In the genomic region with DNA sequence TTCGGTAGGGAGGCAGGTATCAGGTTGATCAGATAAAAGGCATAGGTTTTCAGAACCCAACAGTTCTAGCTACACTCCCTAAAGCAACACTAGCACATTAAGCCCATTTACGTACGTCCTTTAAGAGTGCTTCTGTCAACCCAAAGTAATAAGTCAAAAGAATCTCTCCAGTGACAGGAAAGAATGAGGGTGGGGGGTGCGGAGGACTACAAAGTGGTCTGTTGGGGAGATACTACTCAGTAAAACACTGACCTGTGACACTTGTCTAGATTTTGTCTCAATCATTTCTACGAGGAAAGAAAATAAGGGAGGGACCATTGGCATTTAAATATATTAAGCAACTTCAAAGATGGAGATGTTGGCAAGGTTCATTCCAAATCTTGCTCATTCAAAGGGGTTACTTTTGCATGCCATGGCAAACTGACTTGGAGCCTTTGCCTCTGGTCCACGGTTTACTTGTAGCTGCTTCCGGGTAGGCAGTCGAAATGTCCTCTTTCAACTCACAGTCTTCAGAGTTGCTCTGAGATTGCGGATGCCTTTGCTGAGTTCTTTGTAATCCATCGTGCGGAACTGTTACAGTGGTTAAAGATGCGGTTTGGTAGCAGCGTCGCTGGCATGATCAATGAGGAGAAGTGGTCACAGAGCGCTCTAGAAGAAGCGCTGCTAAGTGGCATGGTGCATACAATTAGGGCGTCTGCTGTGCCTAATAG, we compare ENCODE assay signal across 9 mouse cellular contexts. TPM values are rescaled to one million over a fixed set of nuclear protein-coding genes. Genes with fewer than 3 reads are reported as not detected.
DNase-seq lines count a peak whose midpoint lies in the region; ATAC-seq and TF ChIP-seq lines count a peak whose summit lies in the region.
"Had no signal": no experiment of that assay in that cellular context is flagged by ENCODE, and none has a peak within 500 bp of the region (broad histone marks: within the 10 kb centered on the region; RNA-seq: fewer than 3 reads in every experiment).

No protein-coding gene starts in this region.

- DNase-seq in heart, postnatal 25 days (ENCODE audit: low spot score), result no peak
- peak; percentile 40 for DNase-seq in hindbrain, embryonic 11.5 days (ENCODE audit: low spot score)
- peak; percentile 51 for DNase-seq in midbrain, postnatal 0 days (ENCODE audit: low spot score)
- no peak for DNase-seq in c-Kit-positive CD71-positive TER-119-positive erythroid progenitor cells, embryonic 14.5 days (ENCODE audit: low spot score)
- DNase-seq in lung, postnatal 36 days, result no peak
- DNase-seq in gastrocnemius, adult 2 months, result no peak

- no peak for TF ChIP-seq POLR2A in cortical plate, adult 2 months (IDR thresholded peaks at IDR 0.05; ENCODE audit: extremely low read depth, insufficient read depth, low read length)

- H3K9me3 ChIP-seq in heart, embryonic 14.5 days (ENCODE audit: control insufficient read depth, low read length), result no peaks in the 10 kb centered on the region
- H3K9me3 ChIP-seq in hindbrain, embryonic 11.5 days (ENCODE audit: control insufficient read depth, low read length), result no peaks in the 10 kb centered on the region
- no peaks in the 10 kb centered on the region for H3K9me3 ChIP-seq in midbrain, postnatal 0 days (ENCODE audit: low read length)
- H3K9me3 ChIP-seq: liver, embryonic 12.5 days had no signal

- TF ChIP-seq CTCF in cortical plate, adult 2 months (IDR thresholded peaks at IDR 0.05; ENCODE audit: extremely low read depth, insufficient read depth, low read length), result no peak
- no peak for TF ChIP-seq CTCF in midbrain, postnatal 0 days (IDR thresholded peaks at IDR 0.05)
- TF ChIP-seq CTCF in gastrocnemius, adult 2 months (IDR thresholded peaks at IDR 0.05), result no peak

- intact Hi-C loops in heart, postnatal 25 days (cut with DNase I), result no loop called here
- intact Hi-C loops in gastrocnemius, adult 2 months (cut with DNase I), result no loop called here

- H3K4me2 ChIP-seq in heart, embryonic 14.5 days (ENCODE audit: low read length), result peak overlapping the region; percentile 78
- peak overlapping the region; percentile 53 for H3K4me2 ChIP-seq in hindbrain, embryonic 11.5 days (replicated peaks; ENCODE audit: low read depth, low read length)
- peak overlapping the region; percentile 68 for H3K4me2 ChIP-seq in midbrain, postnatal 0 days (ENCODE audit: low read depth, low read length, poor library complexity, severe bottlenecking)

- H3K9ac ChIP-seq in heart, embryonic 14.5 days (ENCODE audit: low read length), result peak overlapping the region; percentile 83
- H3K9ac ChIP-seq in hindbrain, embryonic 11.5 days (ENCODE audit: low read depth, low read length), result peak overlapping the region; percentile 21; the same call in 1 of the 2 replicates
- peak overlapping the region; percentile 94 for H3K9ac ChIP-seq in midbrain, postnatal 0 days (replicated peaks; ENCODE audit: low read length, poor library complexity, severe bottlenecking)
- H3K9ac ChIP-seq: liver, embryonic 12.5 days had no signal

- H3K27ac ChIP-seq in heart, embryonic 14.5 days (replicated peaks in 1 of 2; ENCODE audit: control insufficient read depth in 1 of 2, insufficient read depth in 1 of 2, low read depth in 2 of 2, low read length in 2 of 2), result peak overlapping the region; percentile 28 to 41; a peak in 2 of 4 replicates
- 0 out of 2 replicates have a peak overlapping the region, but pooled peaks have one; percentile 17 for H3K27ac ChIP-seq in cortical plate, adult 2 months (ENCODE audit: insufficient read depth, low read length)
- peak overlapping the region; percentile 96; the same call in 1 of the 2 replicates for H3K27ac ChIP-seq in hindbrain, embryonic 11.5 days (ENCODE audit: low read depth, low read length)
- H3K27ac ChIP-seq in midbrain, postnatal 0 days (ENCODE audit: low read depth, low read length), result peak overlapping the region; percentile 97
- no peak overlapping the region for H3K27ac ChIP-seq in gastrocnemius, adult 2 months
- H3K27ac ChIP-seq: liver, embryonic 12.5 days had no signal

- ATAC-seq in heart, embryonic 14.5 days (ENCODE audit: insufficient number of reproducible peaks, insufficient read depth, low FRiP score, low read depth), result no peak
- ATAC-seq in hindbrain, embryonic 11.5 days (ENCODE audit: low FRiP score), result no peak
- no peak for ATAC-seq in midbrain, postnatal 0 days (ENCODE audit: low FRiP score)
- ATAC-seq: liver, embryonic 12.5 days had no signal

- peaks cover 19% of the 10 kb centered on the region; the same call in 1 of the 2 replicates for H3K27me3 ChIP-seq in heart, embryonic 14.5 days (ENCODE audit: control insufficient read depth, insufficient read depth, low read length)
- 0 out of 2 replicates have a peak, but pooled peaks cover 3% of the 10 kb centered on the region for H3K27me3 ChIP-seq in hindbrain, embryonic 11.5 days (ENCODE audit: control insufficient read depth, insufficient read depth, low read length)
- H3K27me3 ChIP-seq in midbrain, postnatal 0 days (ENCODE audit: insufficient read depth, low read length), result no peaks in the 10 kb centered on the region

- 6% methylated on average over 17 of the region's 17 CpGs for WGBS in heart, embryonic 14.5 days
- 5% methylated on average over 17 of the region's 17 CpGs for WGBS in hindbrain, embryonic 11.5 days
- under 1% methylated on average over 17 of the region's 17 CpGs for WGBS in midbrain, postnatal 0 days

- no peaks in the 10 kb centered on the region for H3K36me3 ChIP-seq in heart, embryonic 14.5 days (ENCODE audit: control insufficient read depth, insufficient read depth, low read length)
- no peaks in the 10 kb centered on the region for H3K36me3 ChIP-seq in hindbrain, embryonic 11.5 days (ENCODE audit: control insufficient read depth, insufficient read depth, low read length)
- peaks cover 4% of the 10 kb centered on the region; the same call in 1 of the 2 replicates for H3K36me3 ChIP-seq in midbrain, postnatal 0 days (ENCODE audit: insufficient read depth, low read length)
- H3K36me3 ChIP-seq: liver, embryonic 12.5 days had no signal

- H3K4me3 ChIP-seq in heart, embryonic 14.5 days (ENCODE audit: control insufficient read depth in 1 of 2, insufficient read depth in 1 of 2, low read depth in 1 of 2, low read length in 2 of 2), result peak overlapping the region; percentile 55 to 80
- peak overlapping the region; percentile 96 for H3K4me3 ChIP-seq in cortical plate, adult 2 months (ENCODE audit: insufficient read depth, low read length)
- peak overlapping the region; percentile 68 for H3K4me3 ChIP-seq in hindbrain, embryonic 11.5 days (ENCODE audit: low read depth, low read length)
- H3K4me3 ChIP-seq in midbrain, postnatal 0 days (ENCODE audit: low read depth, low read length), result peak overlapping the region; percentile 92
- H3K4me3 ChIP-seq in gastrocnemius, adult 2 months, result no peak overlapping the region

- H3K4me1 ChIP-seq in heart, embryonic 14.5 days (ENCODE audit: control insufficient read depth in 2 of 2, insufficient read depth in 2 of 2, low read length in 2 of 2), result peaks cover 13 to 15% of the 10 kb centered on the region in 2 experiments; a peak in 3 of 4 replicates
- H3K4me1 ChIP-seq in cortical plate, adult 2 months (ENCODE audit: control insufficient read depth, insufficient read depth, low read length), result peaks cover 6% of the 10 kb centered on the region; the same call in 1 of the 2 replicates
- 0 out of 2 replicates have a peak, but pooled peaks cover 2% of the 10 kb centered on the region for H3K4me1 ChIP-seq in hindbrain, embryonic 11.5 days (replicated peaks; ENCODE audit: control insufficient read depth, insufficient read depth, low read length)
- no peaks in the 10 kb centered on the region for H3K4me1 ChIP-seq in midbrain, postnatal 0 days (ENCODE audit: insufficient read depth, low read length)

RNA-seq across cellular contexts. Expression of a gene that starts 2.6 kb away (rescaled TPM):
- 9.7 and 9.8 TPM in 2 replicates for polyA plus RNA-seq in heart, embryonic 14.5 days (2014; fragmentation: Nextera tagmentation; extraction: Ambion mirVana)
- total RNA-seq in heart, postnatal 25 days (2021), result not detected
- 29.7 and 31.7 TPM in 2 replicates for polyA plus RNA-seq in cortical plate, adult 2 months (2012; rRNA removed)
- polyA plus RNA-seq in hindbrain, embryonic 11.5 days (2014; fragmentation: Nextera tagmentation; extraction: Ambion mirVana), result 13.8 and 18.2 TPM in 2 replicates
- 55.0 and 55.5 TPM in 2 replicates for total RNA-seq in midbrain, postnatal 0 days (2014; rRNA removed)
- 30.4 and 31.0 TPM in 2 replicates for polyA plus RNA-seq in midbrain, postnatal 0 days (2015; fragmentation: Nextera tagmentation; extraction: Ambion mirVana)
- total RNA-seq in gastrocnemius, adult 2 months (2021), result under 1 TPM in 1 of 2 experiments, not detected in 1; 0.06 TPM

Comparison
In these comparisons a context has a peak if more than half of its experiments do, and no peak if none do; other contexts are left out.
1. H3K9ac ChIP-seq: peak in every context shown above with its lines; median percentile 94 in midbrain, postnatal 0 days; 83 in heart, embryonic 14.5 days; 21 in hindbrain, embryonic 11.5 days.
2. DNase-seq: peak in hindbrain, embryonic 11.5 days (single experiment) and midbrain, postnatal 0 days (single experiment); none in heart, postnatal 25 days (single experiment), c-Kit-positive CD71-positive TER-119-positive erythroid progenitor cells, embryonic 14.5 days (single experiment), lung, postnatal 36 days (single experiment) and gastrocnemius, adult 2 months (single experiment).
3. Peak in every context shown above with its lines, with median percentiles within 50 percentile points of each other: H3K4me2 ChIP-seq.